Mouse (Mus musculus) testis, adult 2 months (tissue): ENCODE measurements around the gene Cfd. TPM values are rescaled to one million over a fixed set of nuclear protein-coding genes. Genes with fewer than 3 reads are reported as not detected.
A peak's percentile ranks its signal among the peaks of the same experiment; 100 is the strongest.

ENCODE experiments used
- H3K27ac ChIP-seq: fragments of 200-500 bp; 2 replicates; pipeline ENCODE4 v1.5.1; 2012; ENCODE audit warnings: low read depth, low read length; ENCODE audit not compliant: control insufficient read depth, insufficient read depth
- H3K27me3 ChIP-seq: fragments of 200-500 bp; 2 replicates; pipeline ENCODE4 v1.6.1; 2012; ENCODE audit warnings: mild to moderate bottlenecking, low read length, moderate library complexity; ENCODE audit not compliant: control insufficient read depth, insufficient read depth
- H3K36me3 ChIP-seq: fragments of 200-500 bp; 2 replicates; pipeline ENCODE4 v1.6.1; 2012; ENCODE audit warnings: mild to moderate bottlenecking, low read length; ENCODE audit not compliant: control insufficient read depth, insufficient read depth
- H3K4me1 ChIP-seq: fragments of 200-500 bp; 2 replicates; pipeline ENCODE4 v1.6.1; 2012; ENCODE audit warnings: low read length; ENCODE audit not compliant: control insufficient read depth, insufficient read depth
- H3K4me3 ChIP-seq: fragments of 200-500 bp; 2 replicates; pipeline ENCODE4 v1.5.1; 2012; ENCODE audit warnings: low read depth, mild to moderate bottlenecking, low read length, moderate library complexity, mixed read lengths; ENCODE audit not compliant: control insufficient read depth
- CTCF ChIP-seq: fragments of 200-500 bp; IDR thresholded peaks from 2 replicates; pipeline ENCODE4 v1.5.1; 2012; ENCODE audit warnings: low read depth, mild to moderate bottlenecking, inconsistent platforms, low read length, moderate library complexity; ENCODE audit not compliant: control insufficient read depth, insufficient read depth, insufficient replicate concordance
- POLR2A ChIP-seq: fragments of 200-500 bp; IDR thresholded peaks from 2 replicates; pipeline ENCODE4 v1.6.1; 2012; ENCODE audit warnings: low read depth, mild to moderate bottlenecking, inconsistent platforms, low read length, moderate library complexity; ENCODE audit not compliant: control insufficient read depth
- polyA plus RNA-seq: library from polyadenylated mRNA; depleted of rRNA; stranded (reverse); fragments of >200 nt; gene quantifications from 2 replicates; pipeline ENCODE4 v1.2.3, GENCODE M21; 2012

The Cfd gene
- polyA plus RNA-seq, 1 experiment, result 18.0 TPM

DNA sequence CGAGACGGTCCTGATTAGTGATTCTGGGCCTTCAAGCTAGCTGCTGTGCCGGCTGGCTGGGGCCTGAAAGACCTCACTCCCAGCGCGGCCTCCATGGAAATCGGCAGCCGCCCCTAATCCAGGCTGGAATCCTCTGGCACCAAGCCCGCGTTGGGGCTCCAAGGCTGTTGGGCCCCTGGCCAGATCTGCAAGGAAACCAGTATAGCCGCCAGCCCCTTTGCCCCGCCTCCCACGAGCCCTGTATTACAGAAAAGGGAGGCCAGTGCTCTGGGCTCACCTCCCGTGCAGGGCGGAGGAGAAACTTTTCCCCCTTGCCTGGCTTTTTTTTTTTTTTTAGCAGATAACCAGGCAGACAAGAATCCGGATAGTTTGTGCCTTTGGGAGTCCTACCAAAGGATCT lies 37.3 kb upstream of the Cfd start:
- Histone ChIP-seq H3K36me3 (peaks cover 3% of the 10 kb centered on the region), H3K4me3 (peak overlapping the region; percentile 97), H3K27ac (peak overlapping the region; percentile 96), H3K27me3 (no peaks in the 10 kb centered on the region), H3K4me1 (peaks cover 31% of the 10 kb centered on the region)
- no peak for TF ChIP-seq CTCF
- no peak for TF ChIP-seq POLR2A

DNA sequence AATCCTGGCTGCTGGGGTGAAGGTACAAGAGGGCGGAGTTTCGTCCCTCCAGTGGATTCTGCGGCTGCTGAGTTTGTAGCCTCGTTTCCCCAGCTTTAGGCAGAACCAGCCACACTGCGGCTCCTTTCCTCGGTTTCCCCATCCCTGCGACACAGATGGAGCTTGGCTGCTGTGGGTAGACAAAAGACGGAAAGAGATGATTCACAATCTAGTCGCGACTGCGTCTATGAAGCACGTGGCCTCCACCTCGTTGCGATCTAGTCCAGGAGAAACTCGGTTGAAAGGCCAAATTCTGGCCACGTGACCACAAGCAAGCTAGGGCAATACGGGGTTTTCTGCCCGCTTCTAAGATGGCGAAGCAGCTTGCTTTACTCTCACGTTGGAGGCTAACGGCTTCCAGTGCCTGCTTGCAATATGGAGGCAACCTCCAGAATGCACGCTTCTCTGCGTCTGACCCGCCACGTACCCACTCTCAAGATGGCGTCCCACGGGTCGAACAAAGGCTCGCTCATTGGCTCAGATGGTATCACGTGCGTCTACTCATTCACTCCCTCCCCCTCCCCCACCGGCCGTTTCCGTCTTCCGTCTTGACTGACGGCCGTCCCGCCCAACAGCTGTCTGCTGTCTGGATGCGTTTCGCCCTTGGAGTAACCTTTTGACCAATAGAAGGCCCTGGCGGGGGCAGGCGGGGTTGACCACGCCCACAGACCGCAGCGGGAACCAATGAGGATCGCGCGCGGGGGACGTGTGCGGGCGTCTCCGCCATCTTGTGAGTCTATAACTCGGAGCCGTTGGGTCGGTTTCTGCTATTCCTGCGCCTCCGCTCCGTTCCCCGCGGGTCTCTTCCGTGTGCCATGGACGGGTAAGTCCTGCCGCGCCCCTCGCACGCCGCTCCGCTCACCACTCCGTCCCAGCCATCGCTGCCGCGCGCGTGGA lies 36.5 kb upstream of the Cfd start, which contains the start of gene Ptbp1:
TSS of gene Ptbp1 (plus strand) at position 568 of the 936 bp plus-strand sequence.
- Histone ChIP-seq H3K36me3 (peaks cover 3% of the 10 kb centered on the region), H3K4me1 (peaks cover 31% of the 10 kb centered on the region), H3K27me3 (no peaks in the 10 kb centered on the region), H3K27ac (peak within 1 kb of the TSS; percentile 100), H3K4me3 (peak within 1 kb of the TSS; percentile 97)
- TF ChIP-seq CTCF, result peak; percentile 11; the same call in 1 of the 2 replicates
- peak; percentile 77 for TF ChIP-seq POLR2A

DNA sequence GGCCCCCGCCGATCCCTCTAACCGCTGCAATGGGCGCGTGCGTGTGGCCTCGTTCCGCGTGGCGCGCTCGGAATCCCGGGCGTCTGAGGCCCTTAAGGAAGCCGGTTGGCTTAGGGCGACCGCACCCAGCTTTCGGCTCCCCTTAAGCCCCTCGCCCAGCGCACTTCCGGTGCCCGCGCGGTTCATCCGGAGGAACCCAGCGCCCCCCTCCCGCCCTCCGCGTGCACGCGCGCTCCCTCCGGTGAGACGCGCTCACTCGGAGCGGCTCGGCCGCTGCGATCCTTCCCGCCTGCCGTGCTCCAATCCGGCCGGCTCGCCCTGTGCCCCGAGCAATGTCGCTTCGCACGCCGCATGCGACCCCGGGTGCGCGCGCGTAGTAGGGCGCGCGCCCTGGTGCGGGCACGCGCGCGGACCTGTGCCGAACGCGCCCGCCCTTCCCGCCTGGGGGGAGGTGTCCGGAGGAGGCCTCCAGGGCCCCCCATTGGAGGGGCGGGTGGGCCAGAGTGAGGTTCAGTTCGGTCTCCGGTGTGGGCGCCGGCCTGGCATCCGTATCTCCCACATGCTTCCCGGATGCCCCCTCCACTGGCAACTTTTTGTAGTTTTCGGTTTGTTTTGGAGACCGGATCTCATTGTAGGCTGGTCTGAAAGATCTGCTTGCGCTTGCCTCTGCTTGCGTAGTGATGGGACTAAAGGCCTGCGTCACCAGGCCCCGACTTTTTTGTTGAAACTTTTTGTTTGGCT lies 35.7 kb upstream of the Cfd start:
- no peaks in the 10 kb centered on the region for H3K27me3 ChIP-seq
- peaks cover 3% of the 10 kb centered on the region for H3K36me3 ChIP-seq
- H3K4me3 ChIP-seq, result peak overlapping the region; percentile 97
- TF ChIP-seq CTCF (no peak), POLR2A (no peak; the same call in 1 of the 2 replicates)
- H3K27ac ChIP-seq, result peak overlapping the region; percentile 100
- H3K4me1 ChIP-seq, result peaks cover 31% of the 10 kb centered on the region

DNA sequence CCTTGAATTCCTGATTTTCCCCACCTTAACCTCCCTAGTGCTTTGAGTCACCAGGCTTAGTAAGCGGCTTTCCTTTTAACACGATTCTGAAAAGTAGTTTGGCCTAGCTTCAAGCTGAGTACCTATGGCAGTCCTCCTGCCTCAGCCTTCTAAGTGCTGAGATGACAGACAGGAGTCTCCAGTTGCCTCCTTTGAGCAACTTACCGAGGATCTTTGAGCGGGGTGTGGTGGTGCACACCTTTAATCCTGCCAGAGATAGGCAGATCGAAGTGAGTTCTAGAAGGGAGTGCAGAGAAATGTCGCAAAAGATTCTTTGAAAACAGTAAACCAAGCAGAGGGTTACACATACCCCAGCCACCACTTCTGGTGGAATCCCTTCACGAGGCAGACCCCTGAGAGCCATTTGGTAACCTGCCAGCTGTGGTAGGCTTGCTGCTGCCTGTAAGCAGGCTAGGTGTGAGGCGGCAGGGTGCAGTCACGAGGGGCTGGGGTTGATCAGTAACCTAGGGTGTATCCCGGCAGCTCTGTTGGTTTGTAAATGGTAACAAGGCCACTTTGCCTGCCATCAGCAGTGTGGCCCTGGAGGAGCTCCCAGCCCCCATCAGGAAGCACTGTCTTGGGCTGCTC lies 35.0 kb upstream of the Cfd start:
- Histone ChIP-seq H3K27me3 (no peaks in the 10 kb centered on the region), H3K27ac (peak overlapping the region; percentile 30; the same call in 1 of the 2 replicates), H3K36me3 (peaks cover 2% of the 10 kb centered on the region), H3K4me1 (peaks cover 29% of the 10 kb centered on the region), H3K4me3 (peak overlapping the region; percentile 97)
- no peak for TF ChIP-seq CTCF
- no peak for TF ChIP-seq POLR2A

DNA sequence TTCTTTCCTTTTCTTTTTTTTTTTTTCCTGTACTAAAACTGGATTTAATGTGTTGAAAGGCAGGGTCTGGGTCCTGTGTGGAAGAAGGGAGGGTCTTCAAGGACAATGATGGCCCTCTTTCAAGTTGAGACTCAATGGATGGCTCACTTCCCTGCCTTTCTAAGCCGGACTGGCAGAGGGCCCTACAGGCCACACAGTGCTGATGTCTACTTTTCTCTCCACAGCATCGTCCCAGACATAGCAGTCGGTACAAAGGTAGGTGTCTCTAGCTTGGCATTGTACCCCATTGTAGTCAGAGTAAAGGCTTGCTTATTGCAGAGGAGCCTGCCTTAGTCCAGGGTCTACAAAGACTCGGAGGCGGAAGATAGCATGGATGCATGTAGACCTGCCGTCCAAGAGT lies 34.4 kb upstream of the Cfd start:
- no peaks in the 10 kb centered on the region for H3K27me3 ChIP-seq
- H3K4me3 ChIP-seq, result peak overlapping the region; percentile 39
- no peak overlapping the region for H3K27ac ChIP-seq
- peaks cover 5% of the 10 kb centered on the region for H3K36me3 ChIP-seq
- H3K4me1 ChIP-seq, result peaks cover 29% of the 10 kb centered on the region
- TF ChIP-seq CTCF (no peak), POLR2A (no peak)

DNA sequence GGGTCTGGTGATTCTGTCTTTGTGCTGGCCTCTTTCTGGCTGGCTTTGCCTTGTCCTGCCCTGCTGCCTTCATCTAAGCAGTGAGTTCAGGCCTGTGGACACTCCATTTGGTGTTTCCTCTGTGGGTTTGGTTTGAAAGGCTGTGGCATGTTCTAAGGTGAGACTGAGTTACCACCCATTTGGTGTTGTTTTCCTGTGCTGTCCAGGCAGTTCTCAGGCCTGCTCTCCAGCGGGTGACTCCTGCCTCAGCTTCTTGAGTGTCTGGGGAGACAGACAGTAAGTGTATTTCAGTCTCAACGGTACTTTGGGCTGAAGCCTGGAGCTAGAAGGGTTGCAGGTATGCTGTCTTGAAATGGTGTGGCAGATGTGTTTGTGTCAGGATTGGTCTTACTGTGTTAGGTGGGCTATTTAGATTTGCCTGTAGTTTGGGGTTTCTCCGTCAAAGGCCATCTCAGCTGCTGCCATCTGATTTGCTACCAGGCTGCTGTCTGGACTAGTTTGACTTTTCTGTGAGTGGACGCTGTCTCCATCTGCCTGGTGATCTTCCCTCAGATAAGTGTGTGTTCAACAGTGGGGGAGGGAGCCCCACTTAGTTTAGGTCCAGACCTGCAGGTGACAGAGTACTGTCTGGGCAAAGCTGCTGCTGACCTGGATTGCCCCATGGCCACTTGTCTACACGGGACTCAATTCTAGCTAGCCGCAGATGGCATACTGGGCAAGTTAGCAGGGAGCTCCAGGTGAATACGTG lies 33.8 kb upstream of the Cfd start:
- Histone ChIP-seq H3K4me1 (peaks cover 24% of the 10 kb centered on the region), H3K4me3 (peak overlapping the region; percentile 39), H3K27me3 (no peaks in the 10 kb centered on the region), H3K36me3 (peaks cover 5% of the 10 kb centered on the region), H3K27ac (0 out of 2 replicates have a peak overlapping the region, but pooled peaks have one; percentile 11)
- TF ChIP-seq CTCF, result no peak
- TF ChIP-seq POLR2A, result no peak
